Mouse (Mus musculus): Measurements from ENCODE around the gene Tmem120a. TPM values are rescaled to one million over a fixed set of nuclear protein-coding genes. Genes with fewer than 3 reads are reported as not detected.

Tmem120a gene
- polyA plus RNA-seq, 1 experiment = 32.7 TPM

DNA sequence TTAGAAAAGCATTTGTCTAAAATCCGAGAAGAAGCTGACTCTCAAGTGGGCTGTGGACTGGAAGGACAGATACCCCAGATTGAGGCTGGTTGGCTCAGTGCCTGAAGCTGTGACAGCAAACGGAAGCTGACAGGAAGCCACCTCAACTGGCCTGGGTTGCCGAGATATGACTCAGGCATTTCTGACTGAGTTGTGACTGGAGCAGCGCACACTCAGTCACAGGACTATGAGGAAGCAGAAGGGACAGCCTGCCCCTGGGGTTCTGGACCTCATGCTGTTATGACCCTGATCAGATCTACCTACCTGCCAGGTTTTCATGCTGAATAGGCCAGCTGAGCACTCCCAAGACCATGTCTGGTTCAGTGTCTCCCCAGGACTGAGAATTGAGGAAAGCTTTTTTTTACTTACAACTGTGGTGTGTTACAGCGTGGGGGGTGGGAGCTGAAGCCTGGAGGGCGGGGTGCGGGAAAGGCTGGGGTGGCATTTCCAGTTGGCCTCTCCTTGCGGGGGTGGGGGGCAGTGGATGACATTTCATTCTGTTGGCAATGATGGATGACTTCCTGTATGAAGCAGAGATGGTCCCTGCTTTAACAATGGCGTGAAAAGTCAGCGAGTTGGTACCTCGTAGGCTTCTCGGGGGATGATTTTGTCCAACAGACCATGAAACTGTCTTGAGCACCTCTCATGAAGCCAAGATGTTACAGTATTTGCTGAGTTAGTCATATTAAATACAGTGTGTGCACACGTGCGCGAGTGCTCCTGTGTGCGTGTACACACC lies 30.6 kb downstream of the Tmem120a start:
- peaks cover 16% of the 10 kb centered on the region for H3K36me3 ChIP-seq (ENCODE audit: control insufficient read depth, insufficient read depth)

DNA sequence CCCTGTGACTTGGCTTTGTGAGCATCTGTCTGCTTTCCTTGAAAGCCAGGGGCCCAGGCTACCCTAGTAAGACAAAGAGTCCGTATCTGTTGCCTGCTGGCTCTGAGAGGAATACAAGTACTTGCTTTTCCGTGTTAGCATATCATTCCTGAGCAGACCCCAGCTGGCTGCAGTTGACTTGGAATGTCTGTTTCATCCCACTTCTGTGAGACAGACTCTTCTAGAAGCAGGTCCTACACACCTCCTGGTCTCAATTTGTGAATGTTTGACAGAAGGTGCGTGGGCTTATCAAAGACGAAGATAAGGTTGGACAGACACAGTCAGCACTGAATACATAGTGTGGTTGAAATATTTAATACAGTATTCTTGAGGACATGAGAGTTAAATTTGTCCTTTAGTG lies 31.4 kb downstream of the Tmem120a start:
- no peak for TF ChIP-seq E2F4 (IDR thresholded peaks at IDR 0.05; ENCODE audit: insufficient read depth)
- TF ChIP-seq MAX (IDR thresholded peaks at IDR 0.05; ENCODE audit: low read depth) = no peak
- no peak for TF ChIP-seq POLR2AphosphoS2 (IDR thresholded peaks at IDR 0.05; ENCODE audit: insufficient read length, low read depth)
- TF ChIP-seq REST (IDR thresholded peaks at IDR 0.05; ENCODE audit: insufficient read depth, insufficient read length) = no peak
- no peak for TF ChIP-seq POLR2A (IDR thresholded peaks at IDR 0.05; ENCODE audit: insufficient read length, low read depth)
- H3K79me2 ChIP-seq (ENCODE audit: control insufficient read depth, insufficient read depth) = peaks cover 47% of the 10 kb centered on the region
- no peaks in the 10 kb centered on the region for H3K27me3 ChIP-seq (ENCODE audit: control insufficient read depth, insufficient read depth, insufficient read length)
- H3K4me2 ChIP-seq (ENCODE audit: low read depth) = peak overlapping the region; percentile 79
- H3ac ChIP-seq (ENCODE audit: control insufficient read depth, insufficient read length) = no peak overlapping the region
- peaks cover 16% of the 10 kb centered on the region for H3K36me3 ChIP-seq (ENCODE audit: control insufficient read depth, insufficient read depth)
- H3K4me3 ChIP-seq = no peak overlapping the region

More for the DNA sequence above, 30.6 kb downstream of the Tmem120a start:
- H3K4me3 ChIP-seq = no peak overlapping the region
- H3K4me2 ChIP-seq (ENCODE audit: low read depth) = peak overlapping the region; percentile 79
- H3K79me2 ChIP-seq (ENCODE audit: control insufficient read depth, insufficient read depth) = peaks cover 38% of the 10 kb centered on the region
- no peak overlapping the region for H3ac ChIP-seq (ENCODE audit: control insufficient read depth, insufficient read length)
- TF ChIP-seq MAX (IDR thresholded peaks at IDR 0.05; ENCODE audit: low read depth) (no peak), TCF12 (IDR thresholded peaks at IDR 0.05; ENCODE audit: insufficient read depth, poor library complexity, severe bottlenecking) (no peak), CEBPB (IDR thresholded peaks at IDR 0.05; ENCODE audit: insufficient read depth, poor library complexity, severe bottlenecking) (no peak; the same call in 1 of the 2 replicates), MYOD1 (IDR thresholded peaks at IDR 0.05; ENCODE audit: control insufficient read depth in 1 of 3, insufficient read length in 2 of 3, low read depth in 2 of 3) (peak in 1 of 3 experiments; percentile 15), REST (IDR thresholded peaks at IDR 0.05; ENCODE audit: insufficient read depth, insufficient read length) (no peak), USF1 (IDR thresholded peaks at IDR 0.05; ENCODE audit: low read depth) (no peak)
- H3K27me3 ChIP-seq (ENCODE audit: control insufficient read depth, insufficient read depth, insufficient read length) = no peaks in the 10 kb centered on the region

DNA sequence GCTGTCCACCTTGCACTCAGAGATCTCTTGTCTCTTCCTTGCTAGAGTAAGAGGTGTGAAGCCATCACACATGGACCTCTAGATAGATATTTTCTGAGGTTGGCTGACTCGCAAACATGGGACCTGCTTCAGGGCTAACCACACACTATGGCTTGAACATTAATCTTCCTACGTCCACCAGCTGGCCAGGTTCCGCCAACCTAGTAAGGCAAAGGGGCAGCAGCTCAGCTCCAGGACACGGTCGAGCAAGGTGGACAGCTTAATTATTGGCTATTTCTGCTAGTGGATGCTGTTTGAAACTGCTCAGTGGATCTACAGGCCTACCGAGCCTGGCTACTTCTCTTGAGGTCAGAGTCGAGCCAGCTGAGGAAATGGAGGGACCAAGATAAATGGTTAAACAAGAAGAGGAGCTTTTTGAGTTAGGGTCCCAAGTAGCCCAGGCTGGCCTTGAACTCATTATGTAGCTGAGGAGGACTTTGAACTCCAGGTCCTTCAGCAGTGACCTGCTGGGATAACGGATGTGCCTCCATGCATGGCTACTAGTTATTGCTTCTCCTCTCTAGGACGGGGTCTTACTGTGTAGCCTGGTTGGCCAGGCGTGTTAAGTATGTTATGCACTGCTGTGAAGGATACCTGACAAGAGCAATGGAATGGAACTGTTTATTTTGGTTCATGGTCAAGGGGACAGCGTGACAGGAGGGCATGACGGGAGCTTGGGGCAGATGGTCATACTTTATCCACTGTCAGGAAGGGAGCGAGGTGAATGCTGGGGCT lies 32.5 kb downstream of the Tmem120a start:
- TF ChIP-seq MYOD1 (IDR thresholded peaks at IDR 0.05; ENCODE audit: control insufficient read depth in 1 of 3, insufficient read length in 2 of 3, low read depth in 2 of 3) (peak in 1 of 3 experiments; percentile 28), MAX (IDR thresholded peaks at IDR 0.05; ENCODE audit: low read depth) (no peak), POLR2A (IDR thresholded peaks at IDR 0.05; ENCODE audit: insufficient read length, low read depth) (no peak), TCF12 (IDR thresholded peaks at IDR 0.05; ENCODE audit: insufficient read depth, poor library complexity, severe bottlenecking) (no peak)
- Histone ChIP-seq H3K79me2 (ENCODE audit: control insufficient read depth, insufficient read depth) (peaks cover 48% of the 10 kb centered on the region), H3K4me2 (ENCODE audit: low read depth) (no peak overlapping the region), H3ac (ENCODE audit: control insufficient read depth, insufficient read length) (no peak overlapping the region), H3K4me3 (no peak overlapping the region), H3K27me3 (ENCODE audit: control insufficient read depth, insufficient read depth, insufficient read length) (no peaks in the 10 kb centered on the region), H3K36me3 (ENCODE audit: control insufficient read depth, insufficient read depth) (peaks cover 10% of the 10 kb centered on the region)

DNA sequence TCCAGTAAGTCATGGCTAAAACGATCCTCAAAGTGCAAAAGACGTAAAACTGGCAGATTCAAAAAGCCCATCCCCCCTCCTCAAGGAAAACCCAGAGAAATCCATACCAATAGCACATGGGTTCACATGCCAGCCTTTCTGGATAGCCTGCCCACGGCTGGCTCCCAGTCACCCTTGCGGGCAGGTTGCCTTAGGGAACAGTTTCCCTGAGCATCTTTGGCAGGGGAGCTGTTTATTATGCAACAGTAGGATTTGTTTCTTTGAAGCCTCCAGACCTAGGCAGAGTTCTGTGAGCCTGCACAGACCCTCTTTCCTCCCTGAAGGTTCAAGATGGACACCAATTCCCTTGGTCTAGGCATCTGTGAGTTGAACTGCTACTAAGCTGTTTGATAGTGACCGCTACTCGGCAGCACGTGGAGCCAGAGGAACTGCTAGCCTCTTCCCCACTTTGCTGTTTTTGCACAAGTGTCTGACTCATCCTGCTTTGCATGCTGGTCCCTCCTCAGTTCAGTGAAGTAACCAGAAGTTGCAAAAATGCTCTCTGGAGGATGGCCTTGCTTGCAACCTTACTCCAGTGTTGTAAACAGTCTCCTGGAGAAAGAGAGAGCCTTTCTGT lies 33.5 kb downstream of the Tmem120a start:
- peaks cover 51% of the 10 kb centered on the region for H3K79me2 ChIP-seq (ENCODE audit: control insufficient read depth, insufficient read depth)
- H3K4me3 ChIP-seq = no peak overlapping the region
- peak overlapping the region; percentile 61 for H3K4me2 ChIP-seq (ENCODE audit: low read depth)
- no peaks in the 10 kb centered on the region for H3K27me3 ChIP-seq (ENCODE audit: control insufficient read depth, insufficient read depth, insufficient read length)
- peaks cover 1% of the 10 kb centered on the region for H3K36me3 ChIP-seq (ENCODE audit: control insufficient read depth, insufficient read depth)
- TF ChIP-seq MAX (IDR thresholded peaks at IDR 0.05; ENCODE audit: low read depth) = peak; percentile 60
- no peak for TF ChIP-seq E2F4 (IDR thresholded peaks at IDR 0.05; ENCODE audit: insufficient read depth)
- TF ChIP-seq USF1 (IDR thresholded peaks at IDR 0.05; ENCODE audit: low read depth) = peak; percentile 13
- TF ChIP-seq TCF3 (IDR thresholded peaks at IDR 0.05; ENCODE audit: insufficient read length, low read depth) = no peak
- H3ac ChIP-seq (ENCODE audit: control insufficient read depth, insufficient read length) = no peak overlapping the region

DNA sequence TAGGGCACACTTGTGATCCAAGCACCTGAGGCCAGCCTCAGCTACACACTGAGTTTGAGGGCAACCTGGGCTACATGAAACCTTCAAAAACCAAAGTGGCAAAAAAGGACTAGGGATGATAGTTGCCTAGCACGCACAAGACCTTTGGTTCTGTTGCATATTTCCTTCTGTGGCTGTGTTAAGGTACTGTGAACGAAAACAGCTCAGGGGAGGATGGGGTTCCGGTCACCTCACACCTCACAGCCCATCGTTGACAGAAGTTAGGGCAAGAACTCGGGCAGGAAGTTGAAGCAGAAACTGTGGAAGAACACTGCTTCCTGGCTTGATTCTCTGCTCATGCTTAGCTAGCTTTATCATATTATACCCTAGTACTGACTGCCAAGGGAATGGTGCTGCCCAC lies 34.5 kb downstream of the Tmem120a start:
- Histone ChIP-seq H3K4me2 (ENCODE audit: low read depth) (no peak overlapping the region), H3K27me3 (ENCODE audit: control insufficient read depth, insufficient read depth, insufficient read length) (no peaks in the 10 kb centered on the region), H3K4me3 (no peak overlapping the region), H3K79me2 (ENCODE audit: control insufficient read depth, insufficient read depth) (peaks cover 59% of the 10 kb centered on the region), H3ac (ENCODE audit: control insufficient read depth, insufficient read length) (no peak overlapping the region), H3K36me3 (ENCODE audit: control insufficient read depth, insufficient read depth) (no peaks in the 10 kb centered on the region)
- TF ChIP-seq E2F4 (IDR thresholded peaks at IDR 0.05; ENCODE audit: insufficient read depth) = no peak
- no peak for TF ChIP-seq POLR2AphosphoS2 (IDR thresholded peaks at IDR 0.05; ENCODE audit: insufficient read length, low read depth)
- TF ChIP-seq TCF12 (IDR thresholded peaks at IDR 0.05; ENCODE audit: insufficient read depth, poor library complexity, severe bottlenecking) = no peak
- no peak for TF ChIP-seq MYOG (IDR thresholded peaks at IDR 0.05; ENCODE audit: control insufficient read depth in 1 of 3, insufficient read depth in 1 of 3, insufficient read length in 2 of 3, low read depth in 2 of 3)
- TF ChIP-seq SRF (IDR thresholded peaks at IDR 0.05; ENCODE audit: control insufficient read depth, insufficient read length, low read depth) = no peak
- TF ChIP-seq REST (IDR thresholded peaks at IDR 0.05; ENCODE audit: insufficient read depth, insufficient read length) = no peak
- no peak for TF ChIP-seq MAX (IDR thresholded peaks at IDR 0.05; ENCODE audit: low read depth)
